Mouse (Mus musculus): Measurements from ENCODE around the gene Nova2. TPM values are rescaled to one million over a fixed set of nuclear protein-coding genes. Genes with fewer than 3 reads are reported as not detected.

Gene Nova2
- total RNA-seq, 2 experiments from 2014 or later, result 3.8 to 5.1 TPM

- peak; percentile 70 to 76 for DNase-seq (ENCODE audit: low spot score in 2 of 2)
Observed at GRCm38 (mm10) chr7:19006476-19006875, 80.8 kb downstream of the Nova2 start.

GRCm38 (mm10) chr7:19007026-19007977 is 81.6 kb downstream of the Nova2 start:
- DNase-seq (ENCODE audit: low spot score in 2 of 2), result no peak

GRCm38 (mm10) chr7:19010581-19010980 is 84.9 kb downstream of the Nova2 start:
- DNase-seq (ENCODE audit: low spot score in 2 of 2), result no peak

GRCm38 (mm10) chr7:19012025-19012621 is 86.4 kb downstream of the Nova2 start:
- DNase-seq (ENCODE audit: low spot score in 2 of 2), result peak in 1 of 2 experiments; percentile 36

GRCm38 (mm10) chr7:19012882-19013281 is 87.2 kb downstream of the Nova2 start:
- no peak for DNase-seq (ENCODE audit: low spot score in 2 of 2)

DNA sequence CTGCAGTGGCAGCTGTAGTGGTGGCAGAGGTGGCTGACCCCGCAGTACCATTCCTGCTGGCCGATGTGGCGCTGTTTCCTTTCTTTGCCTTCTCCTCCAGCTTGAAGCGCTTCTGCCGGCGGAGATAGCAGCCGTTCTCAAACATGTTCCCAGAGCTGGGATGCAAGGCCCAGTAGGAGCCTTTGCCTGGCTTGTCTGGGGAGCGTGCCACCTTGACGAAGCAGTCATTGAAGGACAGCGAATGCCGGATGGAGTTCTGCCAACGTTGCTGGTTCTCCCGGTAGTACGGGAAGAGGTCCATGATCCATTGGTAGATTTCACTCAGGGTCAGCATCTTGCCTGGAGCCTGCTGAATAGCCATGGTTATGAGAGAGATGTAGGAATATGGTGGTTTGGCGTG is 88.8 kb downstream of the Nova2 start:
- no peak for DNase-seq (ENCODE audit: low spot score in 2 of 2)

Other genes starting within 250 kb of the Nova2 start
- not detected for gene Psg20, start 239.7 kb upstream of the Nova2 start, total RNA-seq (2021)
- gene Psg22, start 207.8 kb upstream of the Nova2 start, total RNA-seq (2021), result not detected
- gene Psg19, start 127.4 kb upstream of the Nova2 start, total RNA-seq (2021), result not detected
- gene Psg17, start 104.3 kb upstream of the Nova2 start, total RNA-seq (2021), result not detected
- gene Mill2, start 85.9 kb upstream of the Nova2 start, total RNA-seq (2021), result 1 to 10 TPM; 8.1 to 10.0 TPM
- 1 to 10 TPM; 1.1 to 2.8 TPM for gene Pglyrp1, start 54.6 kb upstream of the Nova2 start, total RNA-seq (2021)
- gene Ccdc61, start 15.5 kb upstream of the Nova2 start, total RNA-seq (2021), result 10 to 100 TPM in 1 of 2 experiments, 1 to 10 TPM in 1; 9.9 to 10.7 TPM
- not detected for gene Nanos2, start 61.5 kb downstream of the Nova2 start, total RNA-seq (2021)
- 10 to 100 TPM in 1 of 2 experiments, 1 to 10 TPM in 1; 9.3 to 12.2 TPM for gene Mypop, start 65.4 kb downstream of the Nova2 start, total RNA-seq (2021)
- 10 to 100 TPM; 42.9 to 47.0 TPM for gene Irf2bp1, start 78.2 kb downstream of the Nova2 start, total RNA-seq (2021)
- gene Foxa3, start 97.7 kb downstream of the Nova2 start, total RNA-seq (2021), result not detected
- gene Sympk, start 98.5 kb downstream of the Nova2 start, total RNA-seq (2021), result 100 to 1,000 TPM in 1 of 2 experiments, 10 to 100 TPM in 1; 92.0 to 105 TPM
- gene Rsph6a, start 128.8 kb downstream of the Nova2 start, total RNA-seq (2021), result not detected
- gene Dmwd, start 150.3 kb downstream of the Nova2 start, total RNA-seq (2021), result 10 to 100 TPM; 48.3 to 49.1 TPM
- 100 to 1,000 TPM; 127 to 137 TPM for gene Dmpk, start 158.0 kb downstream of the Nova2 start, total RNA-seq (2021)
- 10 to 100 TPM; 13.0 to 14.7 TPM for gene Six5, start 168.7 kb downstream of the Nova2 start, total RNA-seq (2021)
- gene Gm4969, start 192.5 kb downstream of the Nova2 start, total RNA-seq (2021), result not detected
- gene Fbxo46, start 194.0 kb downstream of the Nova2 start, total RNA-seq (2021), result 10 to 100 TPM; 12.6 to 15.4 TPM
- 10 to 100 TPM; 13.6 to 14.6 TPM for gene Qpctl, start 223.4 kb downstream of the Nova2 start, total RNA-seq (2021)
- 10 to 100 TPM; 81.7 to 89.5 TPM for gene Snrpd2, start 223.8 kb downstream of the Nova2 start, total RNA-seq (2021)
- gene Gipr, start 240.2 kb downstream of the Nova2 start, total RNA-seq (2021), result under 1 TPM; 0.60 to 0.70 TPM

Measured in adrenal gland, adult 18-20 months (tissue).